Mouse (Mus musculus) ES-Bruce4 (cell line): ENCODE measurements at regions not wholly inside any gene's neighbourhood (a gene's known extent, or its start where the extent isn't known, plus 50 kb on each side); places are given as distances from the start of the nearest gene placed in this dataset.

Source experiments
- CTCF ChIP-seq: IDR thresholded peaks from one replicate; pipeline ENCODE4 v1.8.1; 2011; ENCODE audit warnings: low read depth, low read length
- EP300 ChIP-seq: IDR thresholded peaks from 2 replicates; pipeline ENCODE4 v1.6.1; 2011; ENCODE audit warnings: low read depth, low read length; ENCODE audit not compliant: insufficient read depth
- POLR2A ChIP-seq: IDR thresholded peaks from one replicate; pipeline ENCODE4 v1.8.1; 2011; ENCODE audit warnings: low read length; ENCODE audit not compliant: insufficient read depth

GRCm38 (mm10) chr13:28596367-28596766 lies 339.0 kb downstream of the Gm11361 start:
- no peak for TF ChIP-seq POLR2A
- TF ChIP-seq CTCF: no peak
- no peak for TF ChIP-seq EP300
